Mouse (Mus musculus): ENCODE measurements at regions not wholly inside any gene's neighbourhood (a gene's known extent, or its start where the extent isn't known, plus 50 kb on each side); places are given as distances from the start of the nearest gene placed in this dataset.

- WGBS = 36% methylated on average over 5 of the region's 5 CpGs
Measured at GRCm38 (mm10) chr2:73041475-73041874, 55.0 kb upstream of the Gm11084 start.

GRCm38 (mm10) chr2:73040031-73040430 is 53.5 kb upstream of the Gm11084 start:
- Histone ChIP-seq H3K9me3 (ENCODE audit: control insufficient read depth, low read length) (no peaks in the 10 kb centered on the region), H3K4me1 (ENCODE audit: control insufficient read depth in 2 of 2, insufficient read depth in 2 of 2, low read length in 2 of 2) (peaks cover 12 to 21% of the 10 kb centered on the region in 2 experiments), H3K9ac (ENCODE audit: low read length) (no peak overlapping the region), H3K27ac (replicated peaks in 1 of 2; ENCODE audit: control insufficient read depth in 1 of 2, insufficient read depth in 1 of 2, low read depth in 2 of 2, low read length in 2 of 2) (no peak overlapping the region), H3K27me3 (ENCODE audit: control insufficient read depth, insufficient read depth, low read length) (no peaks in the 10 kb centered on the region), H3K4me2 (ENCODE audit: low read length) (no peak overlapping the region), H3K4me3 (ENCODE audit: control insufficient read depth in 1 of 2, insufficient read depth in 1 of 2, low read depth in 1 of 2, low read length in 2 of 2) (no peak overlapping the region), H3K36me3 (ENCODE audit: control insufficient read depth, insufficient read depth, low read length) (no peaks in the 10 kb centered on the region)
- WGBS = 73% methylated on average over 3 of the region's 3 CpGs
- ATAC-seq (ENCODE audit: insufficient number of reproducible peaks, insufficient read depth, low FRiP score, low read depth) = no peak

More at GRCm38 (mm10) chr2:73041475-73041874, 55.0 kb upstream of the Gm11084 start:
- no peak overlapping the region for H3K4me3 ChIP-seq (ENCODE audit: control insufficient read depth in 1 of 2, insufficient read depth in 1 of 2, low read depth in 1 of 2, low read length in 2 of 2)
- H3K4me1 ChIP-seq (ENCODE audit: control insufficient read depth in 2 of 2, insufficient read depth in 2 of 2, low read length in 2 of 2) = peaks cover 13 to 22% of the 10 kb centered on the region in 2 experiments
- no peaks in the 10 kb centered on the region for H3K9me3 ChIP-seq (ENCODE audit: control insufficient read depth, low read length)
- no peak for ATAC-seq (ENCODE audit: insufficient number of reproducible peaks, insufficient read depth, low FRiP score, low read depth)
- no peaks in the 10 kb centered on the region for H3K36me3 ChIP-seq (ENCODE audit: control insufficient read depth, insufficient read depth, low read length)
- H3K4me2 ChIP-seq (ENCODE audit: low read length) = no peak overlapping the region
- H3K27ac ChIP-seq (replicated peaks in 1 of 2; ENCODE audit: control insufficient read depth in 1 of 2, insufficient read depth in 1 of 2, low read depth in 2 of 2, low read length in 2 of 2) = no peak overlapping the region
- no peak overlapping the region for H3K9ac ChIP-seq (ENCODE audit: low read length)
- H3K27me3 ChIP-seq (ENCODE audit: control insufficient read depth, insufficient read depth, low read length) = no peaks in the 10 kb centered on the region

GRCm38 (mm10) chr2:73039300-73039699 is 52.8 kb upstream of the Gm11084 start:
- Histone ChIP-seq H3K9ac (ENCODE audit: low read length) (no peak overlapping the region), H3K9me3 (ENCODE audit: control insufficient read depth, low read length) (no peaks in the 10 kb centered on the region), H3K4me1 (ENCODE audit: control insufficient read depth in 2 of 2, insufficient read depth in 2 of 2, low read length in 2 of 2) (peaks cover 12 to 21% of the 10 kb centered on the region in 2 experiments), H3K27ac (replicated peaks in 1 of 2; ENCODE audit: control insufficient read depth in 1 of 2, insufficient read depth in 1 of 2, low read depth in 2 of 2, low read length in 2 of 2) (no peak overlapping the region), H3K4me2 (ENCODE audit: low read length) (no peak overlapping the region; the same call in 1 of the 2 replicates), H3K27me3 (ENCODE audit: control insufficient read depth, insufficient read depth, low read length) (no peaks in the 10 kb centered on the region), H3K4me3 (ENCODE audit: control insufficient read depth in 1 of 2, insufficient read depth in 1 of 2, low read depth in 1 of 2, low read length in 2 of 2) (no peak overlapping the region), H3K36me3 (ENCODE audit: control insufficient read depth, insufficient read depth, low read length) (no peaks in the 10 kb centered on the region)
- WGBS = 71% methylated on average over 2 of the region's 2 CpGs
- ATAC-seq (ENCODE audit: insufficient number of reproducible peaks, insufficient read depth, low FRiP score, low read depth) = no peak

- Histone ChIP-seq H3K27ac (replicated peaks in 1 of 2; ENCODE audit: control insufficient read depth in 1 of 2, insufficient read depth in 1 of 2, low read depth in 2 of 2, low read length in 2 of 2) (peak overlapping the region; percentile 93), H3K4me1 (ENCODE audit: control insufficient read depth in 2 of 2, insufficient read depth in 2 of 2, low read length in 2 of 2) (peaks cover 12 to 23% of the 10 kb centered on the region in 2 experiments), H3K36me3 (ENCODE audit: control insufficient read depth, insufficient read depth, low read length) (no peaks in the 10 kb centered on the region), H3K9me3 (ENCODE audit: control insufficient read depth, low read length) (no peaks in the 10 kb centered on the region), H3K4me2 (ENCODE audit: low read length) (peak overlapping the region; percentile 60), H3K4me3 (ENCODE audit: control insufficient read depth in 1 of 2, insufficient read depth in 1 of 2, low read depth in 1 of 2, low read length in 2 of 2) (peak overlapping the region; percentile 18 to 19; a peak in 3 of 4 replicates), H3K27me3 (ENCODE audit: control insufficient read depth, insufficient read depth, low read length) (no peaks in the 10 kb centered on the region), H3K9ac (ENCODE audit: low read length) (peak overlapping the region; percentile 65)
- peak; percentile 79 for ATAC-seq (ENCODE audit: insufficient number of reproducible peaks, insufficient read depth, low FRiP score, low read depth)
- WGBS = 8% methylated on average over 16 of the region's 16 CpGs
Measured at GRCm38 (mm10) chr2:73038290-73038732, 51.8 kb upstream of the Gm11084 start.

- 13% methylated on average over 13 of the region's 13 CpGs for WGBS
- H3K9ac ChIP-seq (ENCODE audit: low read length) = peak overlapping the region; percentile 65
- H3K27ac ChIP-seq (replicated peaks in 1 of 2; ENCODE audit: control insufficient read depth in 1 of 2, insufficient read depth in 1 of 2, low read depth in 2 of 2, low read length in 2 of 2) = peak overlapping the region; percentile 93
- H3K36me3 ChIP-seq (ENCODE audit: control insufficient read depth, insufficient read depth, low read length) = no peaks in the 10 kb centered on the region
- peaks cover 12 to 23% of the 10 kb centered on the region in 2 experiments for H3K4me1 ChIP-seq (ENCODE audit: control insufficient read depth in 2 of 2, insufficient read depth in 2 of 2, low read length in 2 of 2)
- no peaks in the 10 kb centered on the region for H3K9me3 ChIP-seq (ENCODE audit: control insufficient read depth, low read length)
- no peaks in the 10 kb centered on the region for H3K27me3 ChIP-seq (ENCODE audit: control insufficient read depth, insufficient read depth, low read length)
- H3K4me3 ChIP-seq (ENCODE audit: control insufficient read depth in 1 of 2, insufficient read depth in 1 of 2, low read depth in 1 of 2, low read length in 2 of 2) = peak overlapping the region; percentile 18 to 19; a peak in 3 of 4 replicates
- H3K4me2 ChIP-seq (ENCODE audit: low read length) = peak overlapping the region; percentile 60
- ATAC-seq (ENCODE audit: insufficient number of reproducible peaks, insufficient read depth, low FRiP score, low read depth) = peak; percentile 31; the same call in 1 of the 2 replicates
Measured at GRCm38 (mm10) chr2:73037266-73038046, 50.9 kb upstream of the Gm11084 start.
